Mouse (Mus musculus): Measurements from ENCODE around the gene Emg1.

DNA sequence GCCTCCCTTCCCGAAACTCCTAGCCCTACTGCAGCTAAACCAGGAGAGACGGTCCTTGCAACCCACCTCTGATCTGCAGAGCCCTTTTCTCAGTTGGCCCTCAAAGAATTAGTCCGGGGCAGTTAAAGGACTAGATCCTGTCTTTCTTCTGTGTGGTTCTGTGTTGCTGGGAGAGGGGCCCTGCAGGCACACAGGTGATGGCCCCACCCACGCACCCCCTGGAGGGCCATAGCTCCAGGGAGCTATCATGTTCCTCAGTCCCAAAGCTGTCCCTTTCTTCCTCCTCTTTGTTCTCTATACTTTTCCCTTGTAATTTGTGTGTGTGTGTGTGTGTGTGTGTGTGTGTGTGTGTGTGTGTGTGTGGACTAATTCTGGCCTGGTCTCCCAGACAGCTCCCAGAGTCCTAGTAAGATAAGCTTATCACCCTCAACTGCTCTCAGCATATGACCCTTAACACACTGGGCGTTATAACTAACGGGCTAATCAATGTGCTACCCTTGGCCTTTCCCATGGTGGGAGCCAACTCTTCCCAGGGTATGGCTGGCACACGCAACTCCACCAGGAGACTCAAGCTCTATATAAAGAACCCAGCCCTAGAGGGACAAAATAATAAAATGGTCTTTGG is 7.5 kb upstream of the Emg1 start:
- TF ChIP-seq EP300 (IDR thresholded peaks at IDR 0.05; ENCODE audit: low read depth): peak; percentile 71
- TF ChIP-seq CTCF (IDR thresholded peaks at IDR 0.05; ENCODE audit: low read depth): peak; percentile 57

Measured in liver, embryonic 14.5 days (tissue).